Mouse (Mus musculus): ENCODE data around the gene Gm10974. TPM values are rescaled to one million over a fixed set of nuclear protein-coding genes. Genes with fewer than 3 reads are reported as not detected.
A peak's percentile ranks its signal among the peaks of the same experiment; 100 is the strongest.

Gm10974 gene
- not detected for total RNA-seq (2022)

GRCm38 (mm10) chr7:66365904-66366303, at the start of gene Gm10974:
TSS of gene Gm10974 (plus strand) at chr7:66365905.
- no peak for DNase-seq (ENCODE audit: low spot score in 2 of 2)

GRCm38 (mm10) chr7:66318147-66318546, 47.6 kb upstream of the Gm10974 start:
- no peak for DNase-seq (ENCODE audit: low spot score in 2 of 2)

- no peak for DNase-seq (ENCODE audit: low spot score in 2 of 2)
Observed at GRCm38 (mm10) chr7:66320996-66321395, 44.7 kb upstream of the Gm10974 start.

- peak; percentile 18 to 54 for DNase-seq (ENCODE audit: low spot score in 2 of 2)
Observed at GRCm38 (mm10) chr7:66323252-66324015, 42.3 kb upstream of the Gm10974 start.

GRCm38 (mm10) chr7:66325419-66326053, 40.2 kb upstream of the Gm10974 start:
- no peak for DNase-seq (ENCODE audit: low spot score in 2 of 2)

- DNase-seq (ENCODE audit: low spot score in 2 of 2), result no peak
Observed at GRCm38 (mm10) chr7:66327516-66327915, 38.2 kb upstream of the Gm10974 start.

- no peak for DNase-seq (ENCODE audit: low spot score in 2 of 2)
Observed at GRCm38 (mm10) chr7:66330610-66331009, 35.1 kb upstream of the Gm10974 start.

- DNase-seq (ENCODE audit: low spot score in 2 of 2), result no peak
Observed at GRCm38 (mm10) chr7:66332340-66332739, 33.4 kb upstream of the Gm10974 start.

- no peak for DNase-seq (ENCODE audit: low spot score in 2 of 2)
Observed at GRCm38 (mm10) chr7:66333906-66334500, 31.7 kb upstream of the Gm10974 start.

- DNase-seq (ENCODE audit: low spot score in 2 of 2), result no peak
Observed at GRCm38 (mm10) chr7:66336955-66337354, 28.8 kb upstream of the Gm10974 start.

GRCm38 (mm10) chr7:66339625-66340024, 26.1 kb upstream of the Gm10974 start:
- no peak for DNase-seq (ENCODE audit: low spot score in 2 of 2)

GRCm38 (mm10) chr7:66340044-66340443, 25.7 kb upstream of the Gm10974 start:
- no peak for DNase-seq (ENCODE audit: low spot score in 2 of 2)

GRCm38 (mm10) chr7:66342323-66342722, 23.4 kb upstream of the Gm10974 start:
- DNase-seq (ENCODE audit: low spot score in 2 of 2), result peak; percentile 63 to 67

- no peak for DNase-seq (ENCODE audit: low spot score in 2 of 2)
Observed at GRCm38 (mm10) chr7:66342831-66343230, 22.9 kb upstream of the Gm10974 start.

GRCm38 (mm10) chr7:66343307-66343706, 22.4 kb upstream of the Gm10974 start:
- no peak for DNase-seq (ENCODE audit: low spot score in 2 of 2)

GRCm38 (mm10) chr7:66346959-66347663, 18.6 kb upstream of the Gm10974 start:
- DNase-seq (ENCODE audit: low spot score in 2 of 2), result no peak

GRCm38 (mm10) chr7:66348588-66348987, 17.1 kb upstream of the Gm10974 start:
- no peak for DNase-seq (ENCODE audit: low spot score in 2 of 2)

- DNase-seq (ENCODE audit: low spot score in 2 of 2), result no peak
Observed at GRCm38 (mm10) chr7:66349670-66350069, 16.0 kb upstream of the Gm10974 start.

- no peak for DNase-seq (ENCODE audit: low spot score in 2 of 2)
Observed at GRCm38 (mm10) chr7:66351074-66351473, 14.6 kb upstream of the Gm10974 start.

GRCm38 (mm10) chr7:66354911-66355310, 10.8 kb upstream of the Gm10974 start:
- no peak for DNase-seq (ENCODE audit: low spot score in 2 of 2)

GRCm38 (mm10) chr7:66355791-66356522, 9.7 kb upstream of the Gm10974 start:
- DNase-seq (ENCODE audit: low spot score in 2 of 2), result no peak

Measured in gastrocnemius, adult 8-10 months (tissue).